Mouse (Mus musculus) C2C12 (cell line): Measurements from ENCODE around the gene Clip1.

Experiments used
- CTCF ChIP-seq: IDR thresholded peaks from one replicate; pipeline ENCODE4 v1.5.1; 2011; ENCODE audit not compliant: control insufficient read depth, insufficient read depth, insufficient read length
- MAX ChIP-seq: IDR thresholded peaks from one replicate; pipeline ENCODE4 v1.6.1; 2011; ENCODE audit warnings: mild to moderate bottlenecking, control low read depth

GRCm38 (mm10) chr5:123559588-123559987 lies 124.8 kb downstream of the Clip1 start:
- TF ChIP-seq CTCF (no peak), MAX (no peak)
